Mouse (Mus musculus): ENCODE results near the gene Xdh. TPM values are rescaled to one million over a fixed set of nuclear protein-coding genes. Genes with fewer than 3 reads are reported as not detected.

The Xdh gene
- polyA plus RNA-seq, 1 experiment from 2014 or later: 0.33 TPM

GRCm38 (mm10) chr17:73948801-73949200 is 1.2 kb downstream of the Xdh start:
- no peaks in the 10 kb centered on the region for H3K4me1 ChIP-seq (ENCODE audit: control insufficient read depth, insufficient read depth, low read length)
- no peak overlapping the region for H3K9ac ChIP-seq (ENCODE audit: low read length)
- H3K27ac ChIP-seq (ENCODE audit: low read depth, low read length): no peak overlapping the region
- no peaks in the 10 kb centered on the region for H3K9me3 ChIP-seq (ENCODE audit: control insufficient read depth, low read length)
- no peaks in the 10 kb centered on the region for H3K27me3 ChIP-seq (ENCODE audit: control insufficient read depth, insufficient read depth, low read length)
- DNase-seq (ENCODE audit: low spot score) (no peak), ATAC-seq (ENCODE audit: insufficient read depth, low FRiP score, low TSS enrichment) (no peak)
- H3K36me3 ChIP-seq (ENCODE audit: control insufficient read depth, insufficient read depth, low read length): no peaks in the 10 kb centered on the region
- no peak overlapping the region for H3K4me3 ChIP-seq (ENCODE audit: low read depth, low read length)
- H3K4me2 ChIP-seq (ENCODE audit: low read depth): no peak overlapping the region
- 83% methylated on average over 2 of the region's 2 CpGs for WGBS

GRCm38 (mm10) chr17:73948039-73948438 is 2.0 kb downstream of the Xdh start:
- Histone ChIP-seq H3K27me3 (ENCODE audit: control insufficient read depth, insufficient read depth, low read length) (no peaks in the 10 kb centered on the region), H3K4me2 (ENCODE audit: low read depth) (no peak overlapping the region), H3K4me1 (ENCODE audit: control insufficient read depth, insufficient read depth, low read length) (no peaks in the 10 kb centered on the region), H3K4me3 (ENCODE audit: low read depth, low read length) (no peak overlapping the region), H3K9me3 (ENCODE audit: control insufficient read depth, low read length) (no peaks in the 10 kb centered on the region), H3K36me3 (ENCODE audit: control insufficient read depth, insufficient read depth, low read length) (no peaks in the 10 kb centered on the region), H3K9ac (ENCODE audit: low read length) (no peak overlapping the region), H3K27ac (ENCODE audit: low read depth, low read length) (no peak overlapping the region)
- ATAC-seq (ENCODE audit: insufficient read depth, low FRiP score, low TSS enrichment) (no peak), DNase-seq (ENCODE audit: low spot score) (no peak)
- 93% methylated on average over 3 of the region's 3 CpGs for WGBS

GRCm38 (mm10) chr17:73946856-73947255 is 3.1 kb downstream of the Xdh start:
- no peaks in the 10 kb centered on the region for H3K4me1 ChIP-seq (ENCODE audit: control insufficient read depth, insufficient read depth, low read length)
- no peaks in the 10 kb centered on the region for H3K36me3 ChIP-seq (ENCODE audit: control insufficient read depth, insufficient read depth, low read length)
- DNase-seq (ENCODE audit: low spot score): no peak
- H3K27ac ChIP-seq (ENCODE audit: low read depth, low read length): no peak overlapping the region
- ATAC-seq (ENCODE audit: insufficient read depth, low FRiP score, low TSS enrichment): no peak
- H3K4me2 ChIP-seq (ENCODE audit: low read depth): no peak overlapping the region
- H3K27me3 ChIP-seq (ENCODE audit: control insufficient read depth, insufficient read depth, low read length): no peaks in the 10 kb centered on the region
- no peak overlapping the region for H3K9ac ChIP-seq (ENCODE audit: low read length)
- 86% methylated on average over 5 of the region's 5 CpGs for WGBS
- H3K4me3 ChIP-seq (ENCODE audit: low read depth, low read length): no peak overlapping the region
- H3K9me3 ChIP-seq (ENCODE audit: control insufficient read depth, low read length): no peaks in the 10 kb centered on the region

- Histone ChIP-seq H3K27me3 (ENCODE audit: control insufficient read depth, insufficient read depth, low read length) (no peaks in the 10 kb centered on the region), H3K4me1 (ENCODE audit: control insufficient read depth, insufficient read depth, low read length) (no peaks in the 10 kb centered on the region), H3K27ac (ENCODE audit: low read depth, low read length) (no peak overlapping the region), H3K9ac (ENCODE audit: low read length) (no peak overlapping the region), H3K4me3 (ENCODE audit: low read depth, low read length) (no peak overlapping the region), H3K9me3 (ENCODE audit: control insufficient read depth, low read length) (no peaks in the 10 kb centered on the region), H3K36me3 (ENCODE audit: control insufficient read depth, insufficient read depth, low read length) (no peaks in the 10 kb centered on the region), H3K4me2 (ENCODE audit: low read depth) (no peak overlapping the region)
- whole genome bisulfite sequencing: 86% methylated on average over 5 of the region's 5 CpGs
- no peak for ATAC-seq (ENCODE audit: insufficient read depth, low FRiP score, low TSS enrichment)
- DNase-seq (ENCODE audit: low spot score): no peak
These were observed 5.3 kb downstream of the Xdh start for GRCm38 (mm10) chr17:73944661-73945060.

- no peak for DNase-seq (ENCODE audit: low spot score)
- no peak overlapping the region for H3K4me2 ChIP-seq (ENCODE audit: low read depth)
- 89% methylated on average over 3 of the region's 3 CpGs for WGBS
- no peaks in the 10 kb centered on the region for H3K9me3 ChIP-seq (ENCODE audit: control insufficient read depth, low read length)
- H3K27ac ChIP-seq (ENCODE audit: low read depth, low read length): no peak overlapping the region
- H3K27me3 ChIP-seq (ENCODE audit: control insufficient read depth, insufficient read depth, low read length): no peaks in the 10 kb centered on the region
- H3K9ac ChIP-seq (ENCODE audit: low read length): no peak overlapping the region
- no peak overlapping the region for H3K4me3 ChIP-seq (ENCODE audit: low read depth, low read length)
- H3K36me3 ChIP-seq (ENCODE audit: control insufficient read depth, insufficient read depth, low read length): no peaks in the 10 kb centered on the region
- no peak for ATAC-seq (ENCODE audit: insufficient read depth, low FRiP score, low TSS enrichment)
- no peaks in the 10 kb centered on the region for H3K4me1 ChIP-seq (ENCODE audit: control insufficient read depth, insufficient read depth, low read length)
These were observed 7.6 kb downstream of the Xdh start for GRCm38 (mm10) chr17:73942268-73942962.

GRCm38 (mm10) chr17:73941816-73942215 is 8.2 kb downstream of the Xdh start:
- H3K27me3 ChIP-seq (ENCODE audit: control insufficient read depth, insufficient read depth, low read length): no peaks in the 10 kb centered on the region
- no peaks in the 10 kb centered on the region for H3K9me3 ChIP-seq (ENCODE audit: control insufficient read depth, low read length)
- H3K4me3 ChIP-seq (ENCODE audit: low read depth, low read length): no peak overlapping the region
- ATAC-seq (ENCODE audit: insufficient read depth, low FRiP score, low TSS enrichment) (no peak), DNase-seq (ENCODE audit: low spot score) (no peak)
- no peaks in the 10 kb centered on the region for H3K4me1 ChIP-seq (ENCODE audit: control insufficient read depth, insufficient read depth, low read length)
- H3K27ac ChIP-seq (ENCODE audit: low read depth, low read length): no peak overlapping the region
- no peak overlapping the region for H3K4me2 ChIP-seq (ENCODE audit: low read depth)
- H3K9ac ChIP-seq (ENCODE audit: low read length): no peak overlapping the region
- H3K36me3 ChIP-seq (ENCODE audit: control insufficient read depth, insufficient read depth, low read length): no peaks in the 10 kb centered on the region
- WGBS: 81% methylated on average over 3 of the region's 3 CpGs

- Histone ChIP-seq H3K4me2 (ENCODE audit: low read depth) (no peak overlapping the region), H3K9me3 (ENCODE audit: control insufficient read depth, low read length) (no peaks in the 10 kb centered on the region), H3K36me3 (ENCODE audit: control insufficient read depth, insufficient read depth, low read length) (no peaks in the 10 kb centered on the region), H3K27ac (ENCODE audit: low read depth, low read length) (no peak overlapping the region), H3K27me3 (ENCODE audit: control insufficient read depth, insufficient read depth, low read length) (no peaks in the 10 kb centered on the region), H3K9ac (ENCODE audit: low read length) (no peak overlapping the region), H3K4me1 (ENCODE audit: control insufficient read depth, insufficient read depth, low read length) (no peaks in the 10 kb centered on the region), H3K4me3 (ENCODE audit: low read depth, low read length) (no peak overlapping the region)
- ATAC-seq (ENCODE audit: insufficient read depth, low FRiP score, low TSS enrichment): no peak
- no peak for DNase-seq (ENCODE audit: low spot score)
- WGBS: 89% methylated on average over 7 of the region's 7 CpGs
These were observed 12.9 kb downstream of the Xdh start for GRCm38 (mm10) chr17:73937073-73937472.

GRCm38 (mm10) chr17:73935163-73935562 is 14.8 kb downstream of the Xdh start:
- H3K4me1 ChIP-seq (ENCODE audit: control insufficient read depth, insufficient read depth, low read length): no peaks in the 10 kb centered on the region
- H3K9ac ChIP-seq (ENCODE audit: low read length): no peak overlapping the region
- no peaks in the 10 kb centered on the region for H3K36me3 ChIP-seq (ENCODE audit: control insufficient read depth, insufficient read depth, low read length)
- no peak overlapping the region for H3K4me3 ChIP-seq (ENCODE audit: low read depth, low read length)
- ATAC-seq (ENCODE audit: insufficient read depth, low FRiP score, low TSS enrichment): no peak
- H3K27me3 ChIP-seq (ENCODE audit: control insufficient read depth, insufficient read depth, low read length): no peaks in the 10 kb centered on the region
- WGBS: 86% methylated on average over 4 of the region's 4 CpGs
- no peaks in the 10 kb centered on the region for H3K9me3 ChIP-seq (ENCODE audit: control insufficient read depth, low read length)
- DNase-seq (ENCODE audit: low spot score): no peak
- H3K27ac ChIP-seq (ENCODE audit: low read depth, low read length): no peak overlapping the region
- no peak overlapping the region for H3K4me2 ChIP-seq (ENCODE audit: low read depth)

- no peaks in the 10 kb centered on the region for H3K36me3 ChIP-seq (ENCODE audit: control insufficient read depth, insufficient read depth, low read length)
- H3K9ac ChIP-seq (ENCODE audit: low read length): no peak overlapping the region
- no peak for ATAC-seq (ENCODE audit: insufficient read depth, low FRiP score, low TSS enrichment)
- no peaks in the 10 kb centered on the region for H3K4me1 ChIP-seq (ENCODE audit: control insufficient read depth, insufficient read depth, low read length)
- H3K9me3 ChIP-seq (ENCODE audit: control insufficient read depth, low read length): no peaks in the 10 kb centered on the region
- no peak for DNase-seq (ENCODE audit: low spot score)
- no peak overlapping the region for H3K27ac ChIP-seq (ENCODE audit: low read depth, low read length)
- 81% methylated on average over 4 of the region's 4 CpGs for WGBS
- no peak overlapping the region for H3K4me3 ChIP-seq (ENCODE audit: low read depth, low read length)
- no peak overlapping the region for H3K4me2 ChIP-seq (ENCODE audit: low read depth)
- H3K27me3 ChIP-seq (ENCODE audit: control insufficient read depth, insufficient read depth, low read length): no peaks in the 10 kb centered on the region
These were observed 15.7 kb downstream of the Xdh start for GRCm38 (mm10) chr17:73934281-73934680.

Measured in neural tube, embryonic 11.5 days (tissue).